Mouse (Mus musculus): Measurements from ENCODE around the gene Fubp1.

DNA sequence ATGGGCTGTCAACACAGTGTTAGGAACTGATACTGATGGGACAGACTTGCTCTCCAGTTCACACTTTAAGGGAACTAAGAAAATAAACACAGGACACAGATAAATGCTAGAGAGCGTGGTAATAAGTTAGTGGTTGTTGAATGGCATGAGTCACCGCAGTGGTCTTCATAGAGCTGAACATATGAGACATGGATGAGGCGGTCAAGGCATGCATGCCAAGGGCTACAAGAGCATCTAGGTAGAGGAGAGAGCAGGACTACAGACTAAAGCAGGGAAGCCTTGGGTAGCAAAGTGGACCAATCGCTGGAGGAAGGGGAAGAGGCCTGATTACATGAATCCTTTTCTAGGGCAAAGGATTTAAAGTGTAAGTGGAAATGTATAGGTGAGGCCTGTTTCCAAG lies 3.1 kb upstream of the Fubp1 start:
- no peak for TF ChIP-seq CTCF (IDR thresholded peaks at IDR 0.05; ENCODE audit: extremely low read depth, insufficient read depth, low read length)
- TF ChIP-seq POLR2A (IDR thresholded peaks at IDR 0.05; ENCODE audit: extremely low read depth, insufficient read depth, low read length), result no peak
